24 mouse cellular contexts compared by ENCODE assay signal in genomic region chr9:71479413-71479812, GRCm38 (mm10).
"Had no signal": no experiment of that assay in that cellular context is flagged by ENCODE, and none has a peak within 500 bp of the region (broad histone marks: within the 10 kb centered on the region; RNA-seq: fewer than 3 reads in every experiment).

No protein-coding gene starts in this region.

- H3K9ac ChIP-seq: forebrain, postnatal 0 days; heart, embryonic 13.5 days; heart, embryonic 15.5 days; hindbrain, embryonic 13.5 days; hindbrain, embryonic 15.5 days; kidney, embryonic 15.5 days; limb, embryonic 13.5 days; limb, embryonic 15.5 days had no signal

- H3K9me3 ChIP-seq: heart, embryonic 15.5 days; hindbrain, embryonic 13.5 days; hindbrain, embryonic 15.5 days; kidney, embryonic 15.5 days; limb, embryonic 15.5 days had no signal

- H3K4me2 ChIP-seq: heart, embryonic 11.5 days; heart, embryonic 13.5 days; heart, embryonic 15.5 days; hindbrain, embryonic 13.5 days; hindbrain, embryonic 15.5 days; kidney, embryonic 15.5 days; limb, embryonic 13.5 days; limb, embryonic 15.5 days had no signal

- H3K27me3 ChIP-seq: heart, embryonic 13.5 days; heart, embryonic 15.5 days; hindbrain, embryonic 13.5 days; hindbrain, embryonic 15.5 days; kidney, embryonic 15.5 days; limb, embryonic 13.5 days; limb, embryonic 15.5 days had no signal

- ATAC-seq: forebrain, postnatal 0 days; hindbrain, postnatal 0 days had no signal

- DNase-seq: forebrain, postnatal 0 days; gastrocnemius, postnatal 14 days; gastrocnemius, postnatal 36 days; heart, adult 18-20 months; heart, postnatal 14 days; heart, postnatal 36 days; kidney, adult 11 months; kidney, adult 2 months; kidney, adult 9 months; kidney, postnatal 14 days; kidney, postnatal 36 days; layer of hippocampus, adult 9-11 months; layer of hippocampus, postnatal 36 days; left cerebral cortex, postnatal 4 days had no signal

- H3K27ac ChIP-seq: heart, embryonic 13.5 days; heart, embryonic 15.5 days; hindbrain, embryonic 13.5 days; hindbrain, embryonic 15.5 days; hindbrain, postnatal 0 days; kidney, embryonic 15.5 days; kidney, postnatal 0 days; limb, embryonic 13.5 days; limb, embryonic 15.5 days had no signal

- H3K4me3 ChIP-seq: heart, embryonic 13.5 days; heart, embryonic 15.5 days; hindbrain, embryonic 13.5 days; hindbrain, embryonic 15.5 days; kidney, embryonic 15.5 days; limb, embryonic 13.5 days; limb, embryonic 15.5 days had no signal
